Mouse (Mus musculus) forebrain, postnatal 0 days (tissue): ENCODE measurements at regions not wholly inside any gene's neighbourhood (a gene's known extent, or its start where the extent isn't known, plus 50 kb on each side); places are given as distances from the start of the nearest gene placed in this dataset.

ENCODE experiments used
- ATAC-seq: fragments of 200-750 bp; cut with Nextera tagmentation; 2 replicates; pipeline ENCODE4 v1.8.0; 2017; ENCODE audit warnings: mild to moderate bottlenecking, moderate library complexity
- DNase-seq: peaks from one replicate; pipeline ENCODE4 v3.0.0-alpha.2; 2015
- H3K27ac ChIP-seq: fragments of 300-500 bp; sonication (generic); 2 replicates; pipeline ENCODE4 v1.5.1; 2014; ENCODE audit warnings: low read depth, mild to moderate bottlenecking, antibody characterized with exemption, low read length, moderate library complexity, mixed read lengths
- H3K27me3 ChIP-seq: fragments of 300-500 bp; sonication (generic); 2 replicates; pipeline ENCODE4 v1.6.1; 2014; ENCODE audit warnings: mild to moderate bottlenecking, low read length, mixed read lengths; ENCODE audit not compliant: insufficient read depth
- H3K36me3 ChIP-seq: fragments of 300-500 bp; sonication (generic); 2 replicates; pipeline ENCODE4 v1.6.1; 2014; ENCODE audit warnings: mild to moderate bottlenecking, moderate library complexity; ENCODE audit not compliant: insufficient read depth
- H3K4me1 ChIP-seq: fragments of 300-500 bp; sonication (generic); 2 replicates; pipeline ENCODE4 v1.6.1; 2014; ENCODE audit warnings: antibody characterized with exemption; ENCODE audit not compliant: insufficient read depth
- H3K4me2 ChIP-seq: fragments of 300-500 bp; sonication (generic); 2 replicates; pipeline ENCODE4 v1.6.1; 2014; ENCODE audit warnings: low read depth, mild to moderate bottlenecking, moderate library complexity
- H3K4me3 ChIP-seq: fragments of 300-500 bp; sonication (generic); 2 replicates; pipeline ENCODE4 v1.5.1; 2014; ENCODE audit warnings: low read depth, low read length, mixed read lengths
- H3K9ac ChIP-seq: fragments of 300-500 bp; sonication (generic); 2 replicates; pipeline ENCODE4 v1.6.1; 2014; ENCODE audit warnings: mild to moderate bottlenecking
- H3K9me3 ChIP-seq: fragments of 300-500 bp; sonication (generic); 2 replicates; pipeline ENCODE4 v1.6.1; 2016; ENCODE audit warnings: low read length
- CTCF ChIP-seq: sonication (generic); IDR thresholded peaks from 2 replicates; pipeline ENCODE4 v1.5.1; 2016; ENCODE audit warnings: antibody characterized with exemption, control low read depth, low read depth
- WGBS: fragments of 180-500 bp; shearing (Covaris S2); extraction: QIAGEN DNeasy Blood & Tissue Kit; methylation state at CpG from one replicate; pipeline ENCODE4 v1.1.7; 2014; 5-methylcytosine and 5-hydroxymethylcytosine counted together

DNA sequence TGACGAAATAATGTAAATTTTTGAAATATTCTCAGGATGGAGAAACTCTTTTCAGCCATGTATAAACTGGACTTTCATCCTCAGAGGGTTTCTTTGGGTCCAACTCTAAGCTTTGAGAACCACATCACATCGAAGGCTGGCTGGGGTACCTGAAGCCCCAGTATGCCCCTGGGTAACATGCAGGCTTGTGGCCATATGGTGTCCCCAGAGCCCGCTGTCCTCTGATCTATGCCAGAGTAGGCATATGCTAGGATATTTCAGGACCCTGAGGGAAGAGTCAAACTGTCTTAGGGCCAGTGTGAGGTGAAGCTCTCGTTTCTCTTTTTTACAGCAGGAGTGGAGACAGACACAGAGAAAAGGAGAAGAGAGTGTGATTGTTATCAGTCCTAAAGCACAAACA is 289.6 kb upstream of the Rnf219 start:
- H3K27ac ChIP-seq, result no peak overlapping the region
- no peak overlapping the region for H3K9ac ChIP-seq
- H3K4me1 ChIP-seq, result no peaks in the 10 kb centered on the region
- DNase-seq (no peak), ATAC-seq (no peak)
- peaks cover 6% of the 10 kb centered on the region for H3K27me3 ChIP-seq
- TF ChIP-seq CTCF, result no peak
- H3K36me3 ChIP-seq, result no peaks in the 10 kb centered on the region
- H3K4me2 ChIP-seq, result no peak overlapping the region
- H3K9me3 ChIP-seq, result no peaks in the 10 kb centered on the region
- WGBS, result 88% methylated on average over 4 of the region's 4 CpGs
- H3K4me3 ChIP-seq, result no peak overlapping the region

DNA sequence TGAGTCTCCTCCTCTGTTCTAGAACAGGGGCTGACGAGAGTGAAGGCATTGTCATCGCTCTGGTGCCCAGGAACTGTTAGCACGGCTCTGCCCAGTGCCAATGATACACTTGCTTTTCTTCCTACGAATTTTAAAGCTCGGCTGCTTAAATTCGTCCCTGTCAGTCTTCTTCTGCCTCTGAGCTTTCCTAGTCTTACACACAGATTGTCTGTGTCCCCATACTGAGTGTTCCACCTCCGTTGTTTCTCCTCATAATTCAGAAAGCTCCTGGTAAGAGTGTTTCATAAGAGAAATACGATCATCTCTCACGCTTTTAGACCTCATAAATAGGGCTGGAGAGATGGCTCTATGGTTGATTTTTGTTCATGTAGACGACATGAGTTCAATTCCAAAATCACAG is 282.9 kb upstream of the Rnf219 start:
- H3K9me3 ChIP-seq, result no peaks in the 10 kb centered on the region
- no peak overlapping the region for H3K4me2 ChIP-seq
- no peak overlapping the region for H3K9ac ChIP-seq
- 89% methylated on average over 10 of the region's 10 CpGs for WGBS
- ATAC-seq (no peak), DNase-seq (no peak)
- H3K27ac ChIP-seq, result no peak overlapping the region
- H3K4me3 ChIP-seq, result no peak overlapping the region
- H3K36me3 ChIP-seq, result no peaks in the 10 kb centered on the region
- TF ChIP-seq CTCF, result no peak
- no peaks in the 10 kb centered on the region for H3K4me1 ChIP-seq
- H3K27me3 ChIP-seq, result no peaks in the 10 kb centered on the region

DNA sequence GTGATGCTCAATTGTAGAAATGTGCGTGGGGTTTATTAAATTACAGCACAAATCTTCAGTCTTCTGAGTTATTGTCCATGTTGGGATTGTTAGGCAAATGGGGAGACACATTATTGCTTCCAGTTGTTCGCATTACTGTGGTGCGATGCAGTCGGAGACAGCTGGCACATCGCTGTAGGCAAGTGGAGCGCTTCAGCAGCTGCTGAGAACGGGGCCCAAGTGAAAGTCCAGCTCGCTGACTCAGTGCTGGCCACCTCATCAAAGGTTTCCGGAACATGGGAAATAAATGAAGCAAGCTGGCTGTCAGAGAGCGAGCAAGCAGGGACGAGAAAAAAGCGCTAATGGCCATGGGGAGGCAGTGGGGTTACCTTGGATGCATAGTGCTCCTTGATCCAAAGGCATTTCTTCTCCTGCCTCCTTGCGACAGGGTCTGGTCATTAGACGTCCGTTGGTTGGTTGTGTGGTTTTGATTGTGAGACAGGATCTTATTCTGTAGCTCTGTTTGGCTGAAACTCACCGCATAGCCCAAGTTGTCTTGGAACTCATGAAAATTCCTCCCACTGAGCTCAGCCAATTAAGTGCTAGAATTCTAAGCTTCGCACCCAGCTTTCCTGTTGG is 274.0 kb upstream of the Rnf219 start:
- H3K27ac ChIP-seq, result no peak overlapping the region
- no peak overlapping the region for H3K9ac ChIP-seq
- no peaks in the 10 kb centered on the region for H3K4me1 ChIP-seq
- no peaks in the 10 kb centered on the region for H3K27me3 ChIP-seq
- no peaks in the 10 kb centered on the region for H3K9me3 ChIP-seq
- no peaks in the 10 kb centered on the region for H3K36me3 ChIP-seq
- no peak overlapping the region for H3K4me3 ChIP-seq
- ATAC-seq (peak; percentile 25; the same call in 1 of the 2 replicates), DNase-seq (peak; percentile 2)
- H3K4me2 ChIP-seq, result no peak overlapping the region
- 74% methylated on average over 17 of the region's 17 CpGs for WGBS
- 0 out of 2 replicates have a peak, but pooled peaks have one; percentile 4 for TF ChIP-seq CTCF

- no peak for DNase-seq
- H3K4me3 ChIP-seq, result no peak overlapping the region
- no peaks in the 10 kb centered on the region for H3K9me3 ChIP-seq
- no peak overlapping the region for H3K27ac ChIP-seq
- no peaks in the 10 kb centered on the region for H3K4me1 ChIP-seq
- no peak for ATAC-seq
- H3K4me2 ChIP-seq, result no peak overlapping the region
- H3K27me3 ChIP-seq, result no peaks in the 10 kb centered on the region
- 49% methylated on average over 3 of the region's 3 CpGs for WGBS
- no peak overlapping the region for H3K9ac ChIP-seq
- H3K36me3 ChIP-seq, result no peaks in the 10 kb centered on the region
- no peak for TF ChIP-seq CTCF
Measured at GRCm38 (mm10) chr14:104789346-104789745, 266.9 kb upstream of the Rnf219 start.

DNA sequence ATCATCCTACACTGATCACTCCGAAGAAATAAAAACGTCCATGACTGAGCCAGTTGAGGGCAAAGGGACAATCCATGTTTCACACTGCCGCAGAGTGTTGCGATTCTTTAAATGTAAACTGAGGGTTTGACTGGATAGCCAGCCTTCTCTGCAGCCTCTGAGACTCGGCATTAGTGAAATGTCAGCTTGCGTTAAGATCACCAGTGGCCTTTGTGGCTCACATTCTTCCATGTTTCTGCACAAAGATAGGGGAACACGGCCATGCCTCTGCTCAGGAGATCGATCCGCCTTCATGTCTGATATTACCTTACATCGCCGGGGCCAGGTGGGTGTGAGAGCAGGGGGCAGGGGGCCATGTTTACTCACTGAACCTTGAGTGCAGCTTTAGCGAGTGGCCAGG is 262.6 kb upstream of the Rnf219 start:
- H3K9me3 ChIP-seq, result no peaks in the 10 kb centered on the region
- no peaks in the 10 kb centered on the region for H3K36me3 ChIP-seq
- no peak overlapping the region for H3K4me2 ChIP-seq
- no peak for TF ChIP-seq CTCF
- 83% methylated on average over 12 of the region's 12 CpGs for WGBS
- H3K9ac ChIP-seq, result no peak overlapping the region
- DNase-seq, result no peak
- H3K27me3 ChIP-seq, result no peaks in the 10 kb centered on the region
- no peaks in the 10 kb centered on the region for H3K4me1 ChIP-seq
- no peak for ATAC-seq
- no peak overlapping the region for H3K4me3 ChIP-seq
- no peak overlapping the region for H3K27ac ChIP-seq

DNA sequence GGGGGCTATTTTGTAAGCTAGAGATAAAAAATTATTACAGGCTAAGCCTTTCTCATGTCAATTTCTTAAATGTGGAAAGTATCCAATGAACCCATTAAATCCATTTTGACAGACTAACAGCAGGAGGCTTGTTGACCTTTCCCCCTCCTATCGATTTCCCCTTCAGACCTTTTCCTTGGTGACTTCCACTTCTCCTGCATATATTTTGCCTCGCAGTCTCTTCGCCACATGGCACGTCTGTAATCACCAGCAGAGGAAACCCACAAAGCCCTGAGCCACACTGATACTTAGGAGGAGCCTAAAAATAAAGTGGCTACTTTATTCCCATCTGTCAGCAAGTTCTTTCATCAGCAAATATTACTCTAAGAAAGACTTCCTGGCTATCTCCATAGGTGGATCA is 247.5 kb upstream of the Rnf219 start:
- Histone ChIP-seq H3K9ac (no peak overlapping the region), H3K36me3 (no peaks in the 10 kb centered on the region), H3K4me2 (no peak overlapping the region), H3K4me1 (no peaks in the 10 kb centered on the region), H3K4me3 (no peak overlapping the region), H3K27me3 (no peaks in the 10 kb centered on the region), H3K27ac (no peak overlapping the region), H3K9me3 (no peaks in the 10 kb centered on the region)
- WGBS, result 65% methylated on average over 4 of the region's 4 CpGs
- ATAC-seq (no peak), DNase-seq (no peak)
- TF ChIP-seq CTCF, result no peak

- no peak overlapping the region for H3K9ac ChIP-seq
- TF ChIP-seq CTCF, result no peak
- no peaks in the 10 kb centered on the region for H3K36me3 ChIP-seq
- no peak overlapping the region for H3K27ac ChIP-seq
- no peak overlapping the region for H3K4me2 ChIP-seq
- H3K4me1 ChIP-seq, result no peaks in the 10 kb centered on the region
- H3K27me3 ChIP-seq, result no peaks in the 10 kb centered on the region
- ATAC-seq (no peak), DNase-seq (no peak)
- no peaks in the 10 kb centered on the region for H3K9me3 ChIP-seq
- no peak overlapping the region for H3K4me3 ChIP-seq
- 24% methylated on average over 3 of the region's 3 CpGs for WGBS
Measured at GRCm38 (mm10) chr14:104734213-104734612, 211.8 kb upstream of the Rnf219 start.
